Mouse (Mus musculus) midbrain, embryonic 13.5 days (tissue): ENCODE measurements around the gene Hivep3. TPM values are rescaled to one million over a fixed set of nuclear protein-coding genes. Genes with fewer than 3 reads are reported as not detected.

Source experiments
- ATAC-seq: fragments of 200-750 bp; cut with Nextera tagmentation; 2 replicates; pipeline ENCODE4 v1.8.0; 2017; ENCODE audit warnings: mild to moderate bottlenecking, moderate TSS enrichment, moderate library complexity
- H3K27ac ChIP-seq: fragments of 300-500 bp; sonication (generic); 2 replicates; pipeline ENCODE4 v1.5.1; 2015; ENCODE audit warnings: inconsistent platforms, mild to moderate bottlenecking, moderate library complexity
- H3K27me3 ChIP-seq: fragments of 300-500 bp; sonication (generic); 2 replicates; pipeline ENCODE4 v1.6.1; 2015; ENCODE audit warnings: mild to moderate bottlenecking, inconsistent platforms
- H3K36me3 ChIP-seq: fragments of 300-500 bp; sonication (generic); 2 replicates; pipeline ENCODE4 v1.6.1; 2015; ENCODE audit warnings: mild to moderate bottlenecking, inconsistent platforms
- H3K4me1 ChIP-seq: fragments of 300-500 bp; sonication (generic); replicated peaks from 2 replicates; pipeline ENCODE4 v1.6.1; 2015; ENCODE audit warnings: inconsistent platforms
- H3K4me2 ChIP-seq: fragments of 300-500 bp; sonication (generic); replicated peaks from 2 replicates; pipeline ENCODE4 v1.6.1; 2015; ENCODE audit warnings: moderate library complexity, mild to moderate bottlenecking, inconsistent platforms
- H3K4me3 ChIP-seq: fragments of 300-500 bp; sonication (generic); replicated peaks from 2 replicates; pipeline ENCODE4 v1.5.1; 2015; ENCODE audit warnings: mild to moderate bottlenecking, inconsistent platforms
- H3K9ac ChIP-seq: fragments of 300-500 bp; sonication (generic); replicated peaks from 2 replicates; pipeline ENCODE4 v1.6.1; 2015; ENCODE audit warnings: mild to moderate bottlenecking, inconsistent platforms
- H3K9me3 ChIP-seq: fragments of 300-500 bp; sonication (generic); 2 replicates; pipeline ENCODE4 v1.6.1; 2016; ENCODE audit warnings: mild to moderate bottlenecking, inconsistent platforms
- WGBS: fragments of 180-500 bp; shearing (Covaris S2); methylation state at CpG from one replicate; pipeline ENCODE4 v1.1.7; 2015; 5-methylcytosine and 5-hydroxymethylcytosine counted together
- polyA plus RNA-seq: library from polyadenylated mRNA; unstranded; fragments of >200 nt; fragmentation: Nextera tagmentation; extraction: Ambion mirVana; gene quantifications from 2 replicates; pipeline ENCODE4 v1.2.1, GENCODE M21; 2015

Hivep3 gene
- polyA plus RNA-seq, 1 experiment from 2014 or later = 9.5 TPM

DNA sequence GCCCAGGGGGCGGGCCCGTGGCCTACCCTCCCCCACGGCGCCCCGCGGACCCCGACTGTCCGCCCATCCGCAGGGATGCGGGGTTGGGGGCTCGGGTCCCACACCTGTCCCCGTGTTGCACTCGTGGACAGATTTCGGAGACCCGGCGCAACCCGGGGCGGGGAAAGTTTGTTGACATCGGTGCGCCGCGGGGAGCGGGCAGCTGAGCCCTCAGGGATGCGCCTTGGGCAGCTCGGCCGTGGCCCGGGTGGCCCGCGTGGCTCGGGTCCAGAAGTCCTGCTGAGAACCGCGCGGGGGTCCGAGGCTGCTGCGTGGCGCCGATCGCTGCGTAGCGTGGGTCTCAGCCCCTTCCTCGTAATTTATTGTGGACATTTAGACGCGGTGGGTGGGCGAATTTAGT is 358 bp downstream of the Hivep3 start:
- Histone ChIP-seq H3K4me2 (peak overlapping the region; percentile 86), H3K27ac (no peak overlapping the region), H3K9me3 (no peaks in the 10 kb centered on the region), H3K27me3 (peaks cover 30% of the 10 kb centered on the region), H3K36me3 (no peaks in the 10 kb centered on the region), H3K4me3 (peak overlapping the region; percentile 67), H3K9ac (peak overlapping the region; percentile 69), H3K4me1 (peaks cover 13% of the 10 kb centered on the region)
- no peak for ATAC-seq
- WGBS = 1% methylated on average over 42 of the region's 44 CpGs

GRCm38 (mm10) chr4:119734352-119734751 is 768 bp downstream of the Hivep3 start:
- Histone ChIP-seq H3K27ac (no peak overlapping the region), H3K4me3 (peak overlapping the region; percentile 67), H3K27me3 (peaks cover 30% of the 10 kb centered on the region), H3K9me3 (no peaks in the 10 kb centered on the region), H3K4me1 (peaks cover 13% of the 10 kb centered on the region), H3K36me3 (no peaks in the 10 kb centered on the region), H3K4me2 (peak overlapping the region; percentile 86), H3K9ac (peak overlapping the region; percentile 69)
- WGBS = 26% methylated on average over 4 of the region's 4 CpGs
- ATAC-seq = no peak

GRCm38 (mm10) chr4:119738641-119739040 is 5.1 kb downstream of the Hivep3 start:
- H3K4me1 ChIP-seq = peaks cover 8% of the 10 kb centered on the region; the same call in 1 of the 2 replicates
- peaks cover 30% of the 10 kb centered on the region for H3K27me3 ChIP-seq
- ATAC-seq = no peak
- no peak overlapping the region for H3K9ac ChIP-seq
- 61% methylated on average over 4 of the region's 4 CpGs for WGBS
- no peaks in the 10 kb centered on the region for H3K36me3 ChIP-seq
- H3K4me2 ChIP-seq = no peak overlapping the region
- H3K4me3 ChIP-seq = no peak overlapping the region
- no peak overlapping the region for H3K27ac ChIP-seq
- H3K9me3 ChIP-seq = no peaks in the 10 kb centered on the region

- Histone ChIP-seq H3K4me1 (peaks cover 2% of the 10 kb centered on the region; the same call in 1 of the 2 replicates), H3K27me3 (peaks cover 24% of the 10 kb centered on the region), H3K36me3 (no peaks in the 10 kb centered on the region), H3K27ac (no peak overlapping the region), H3K4me2 (no peak overlapping the region), H3K4me3 (no peak overlapping the region), H3K9ac (no peak overlapping the region), H3K9me3 (no peaks in the 10 kb centered on the region)
- WGBS = 52% methylated on average over 9 of the region's 9 CpGs
- no peak for ATAC-seq
Measured at GRCm38 (mm10) chr4:119739301-119740062, 5.9 kb downstream of the Hivep3 start.

GRCm38 (mm10) chr4:119748341-119748740 is 14.8 kb downstream of the Hivep3 start:
- Histone ChIP-seq H3K36me3 (no peaks in the 10 kb centered on the region), H3K4me2 (no peak overlapping the region), H3K4me3 (no peak overlapping the region), H3K27me3 (no peaks in the 10 kb centered on the region), H3K4me1 (0 out of 2 replicates have a peak, but pooled peaks cover 5% of the 10 kb centered on the region), H3K9ac (no peak overlapping the region), H3K9me3 (no peaks in the 10 kb centered on the region), H3K27ac (no peak overlapping the region)
- no peak for ATAC-seq
- WGBS = 83% methylated on average over 2 of the region's 2 CpGs

DNA sequence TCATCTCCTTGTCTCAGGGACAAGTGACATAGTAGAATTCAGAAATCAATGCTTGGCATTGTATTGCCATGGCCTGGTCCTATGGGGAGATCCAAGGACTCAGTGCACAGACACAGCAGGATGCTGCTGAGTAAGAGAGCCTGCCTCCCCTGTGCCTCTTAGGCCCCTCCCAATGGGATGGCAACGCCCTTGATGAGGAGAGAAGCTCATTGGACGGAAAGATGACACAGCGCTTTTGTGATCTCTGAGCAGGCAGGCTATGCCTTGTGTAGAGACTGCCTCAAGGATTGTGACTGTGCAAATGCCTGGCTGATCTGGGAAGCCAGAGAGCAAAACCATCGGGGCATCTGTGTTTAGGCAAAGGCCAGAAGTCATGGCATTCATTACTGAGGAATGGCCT is 16.6 kb downstream of the Hivep3 start:
- Histone ChIP-seq H3K9ac (no peak overlapping the region), H3K27me3 (no peaks in the 10 kb centered on the region), H3K36me3 (no peaks in the 10 kb centered on the region), H3K4me3 (no peak overlapping the region), H3K4me1 (0 out of 2 replicates have a peak, but pooled peaks cover 5% of the 10 kb centered on the region), H3K9me3 (no peaks in the 10 kb centered on the region), H3K4me2 (no peak overlapping the region), H3K27ac (no peak overlapping the region)
- 34% methylated on average over 4 of the region's 4 CpGs for WGBS
- ATAC-seq = no peak

GRCm38 (mm10) chr4:119750681-119751211 is 17.2 kb downstream of the Hivep3 start:
- 85% methylated on average over 6 of the region's 6 CpGs for WGBS
- no peak overlapping the region for H3K4me2 ChIP-seq
- H3K4me3 ChIP-seq = no peak overlapping the region
- H3K9me3 ChIP-seq = no peaks in the 10 kb centered on the region
- no peak for ATAC-seq
- no peaks in the 10 kb centered on the region for H3K36me3 ChIP-seq
- no peaks in the 10 kb centered on the region for H3K27me3 ChIP-seq
- H3K9ac ChIP-seq = no peak overlapping the region
- H3K4me1 ChIP-seq = 0 out of 2 replicates have a peak, but pooled peaks cover 5% of the 10 kb centered on the region
- H3K27ac ChIP-seq = no peak overlapping the region

- Histone ChIP-seq H3K4me3 (no peak overlapping the region), H3K9me3 (no peaks in the 10 kb centered on the region), H3K27ac (no peak overlapping the region), H3K4me2 (no peak overlapping the region), H3K4me1 (0 out of 2 replicates have a peak, but pooled peaks cover 5% of the 10 kb centered on the region), H3K9ac (no peak overlapping the region), H3K27me3 (no peaks in the 10 kb centered on the region), H3K36me3 (no peaks in the 10 kb centered on the region)
- no peak for ATAC-seq
- 80% methylated on average over 2 of the region's 2 CpGs for WGBS
Measured at GRCm38 (mm10) chr4:119751408-119752006, 17.9 kb downstream of the Hivep3 start.

GRCm38 (mm10) chr4:119759574-119760233 is 26.1 kb downstream of the Hivep3 start:
- no peak for ATAC-seq
- WGBS = 90% methylated on average over 4 of the region's 4 CpGs

GRCm38 (mm10) chr4:119760820-119761219 is 27.2 kb downstream of the Hivep3 start:
- 78% methylated on average over 7 of the region's 7 CpGs for WGBS
- Histone ChIP-seq H3K27me3 (no peaks in the 10 kb centered on the region), H3K36me3 (no peaks in the 10 kb centered on the region), H3K4me1 (no peaks in the 10 kb centered on the region), H3K4me2 (no peak overlapping the region), H3K9me3 (no peaks in the 10 kb centered on the region), H3K4me3 (no peak overlapping the region), H3K27ac (no peak overlapping the region), H3K9ac (no peak overlapping the region)
- no peak for ATAC-seq

More at GRCm38 (mm10) chr4:119759574-119760233, 26.1 kb downstream of the Hivep3 start:
- Histone ChIP-seq H3K9ac (no peak overlapping the region), H3K4me1 (no peaks in the 10 kb centered on the region), H3K27ac (no peak overlapping the region), H3K4me2 (no peak overlapping the region), H3K9me3 (no peaks in the 10 kb centered on the region), H3K4me3 (no peak overlapping the region), H3K27me3 (no peaks in the 10 kb centered on the region), H3K36me3 (no peaks in the 10 kb centered on the region)

GRCm38 (mm10) chr4:119761459-119762121 is 28.0 kb downstream of the Hivep3 start:
- no peak overlapping the region for H3K4me3 ChIP-seq
- no peaks in the 10 kb centered on the region for H3K36me3 ChIP-seq
- H3K9me3 ChIP-seq = no peaks in the 10 kb centered on the region
- no peaks in the 10 kb centered on the region for H3K4me1 ChIP-seq
- H3K27me3 ChIP-seq = no peaks in the 10 kb centered on the region
- H3K9ac ChIP-seq = no peak overlapping the region
- no peak overlapping the region for H3K4me2 ChIP-seq
- WGBS = 81% methylated on average over 9 of the region's 9 CpGs
- no peak overlapping the region for H3K27ac ChIP-seq
- ATAC-seq = no peak
